Mouse (Mus musculus) limb, embryonic 12.5 days (tissue): ENCODE data around the gene Arpc1a. TPM values are rescaled to one million over a fixed set of nuclear protein-coding genes. Genes with fewer than 3 reads are reported as not detected.
"Not testable (repeated sequence)": the region's sequence is repeated elsewhere in the genome, so short reads cannot be mapped to it uniquely, and the experiment has no call there.

Experiments
- ATAC-seq: fragments of 200-750 bp; cut with Nextera tagmentation; 2 replicates; pipeline ENCODE4 v1.8.0; 2017; ENCODE audit warnings: low read depth, moderate TSS enrichment; ENCODE audit not compliant: insufficient number of reproducible peaks, insufficient read depth, low FRiP score, low TSS enrichment
- H3K27ac ChIP-seq: fragments of 300-500 bp; sonication (generic); 2 replicates; pipeline ENCODE4 v1.5.1; 2016; ENCODE audit warnings: mild to moderate bottlenecking, moderate library complexity
- H3K27me3 ChIP-seq: fragments of 300-500 bp; sonication (generic); 2 replicates; pipeline ENCODE4 v1.6.1; 2016; ENCODE audit warnings: mild to moderate bottlenecking, moderate library complexity
- H3K36me3 ChIP-seq: fragments of 300-500 bp; sonication (generic); 2 replicates; pipeline ENCODE4 v1.6.1; 2016; ENCODE audit warnings: mild to moderate bottlenecking, moderate library complexity
- H3K4me1 ChIP-seq: fragments of 300-500 bp; sonication (generic); replicated peaks from 2 replicates; pipeline ENCODE4 v1.6.1; 2016
- H3K4me2 ChIP-seq: fragments of 300-500 bp; sonication (generic); 2 replicates; pipeline ENCODE4 v1.6.1; 2016; ENCODE audit warnings: mild to moderate bottlenecking, moderate library complexity
- H3K4me3 ChIP-seq: fragments of 300-500 bp; sonication (generic); replicated peaks from 2 replicates; pipeline ENCODE4 v1.5.1; 2016; ENCODE audit warnings: mild to moderate bottlenecking
- H3K9ac ChIP-seq: fragments of 300-500 bp; sonication (generic); replicated peaks from 2 replicates; pipeline ENCODE4 v1.6.1; 2016; ENCODE audit warnings: mild to moderate bottlenecking, moderate library complexity
- H3K9me3 ChIP-seq: fragments of 300-500 bp; sonication (generic); 2 replicates; pipeline ENCODE4 v1.6.1; 2016; ENCODE audit warnings: mild to moderate bottlenecking, moderate library complexity
- WGBS: fragments of 180-500 bp; shearing (Covaris S2); methylation state at CpG from one replicate; pipeline ENCODE4 v1.1.7; 2016; 5-methylcytosine and 5-hydroxymethylcytosine counted together
- polyA plus RNA-seq: library from polyadenylated mRNA; unstranded; fragments of >200 nt; fragmentation: Nextera tagmentation; extraction: Ambion mirVana; gene quantifications from 2 replicates; pipeline ENCODE4 v1.2.1, GENCODE M21; 2016

Gene Arpc1a
- polyA plus RNA-seq, 1 experiment from 2014 or later: 142 TPM

DNA sequence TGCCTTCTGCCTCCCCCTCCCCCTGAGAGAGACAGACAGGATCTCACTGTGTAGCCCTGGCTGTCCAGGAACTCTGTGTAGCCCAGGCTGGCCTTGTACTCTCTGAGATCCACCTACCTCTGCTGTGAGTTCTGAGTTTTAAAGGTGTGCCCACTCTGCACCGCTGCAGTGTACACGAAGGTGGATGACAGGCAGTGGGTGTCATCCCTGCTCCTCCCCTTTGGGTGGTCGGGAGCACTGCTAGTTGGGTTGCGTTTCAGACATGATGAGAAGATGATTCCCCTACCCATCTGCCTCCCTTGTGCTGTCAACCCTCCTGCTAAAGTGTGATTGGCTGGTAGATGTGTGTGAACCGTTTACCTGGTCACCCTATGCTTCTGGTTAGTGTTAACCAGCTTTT is 34.8 kb downstream of the Arpc1a start:
- H3K27me3 ChIP-seq: no peaks in the 10 kb centered on the region
- H3K27ac ChIP-seq: no peak overlapping the region
- H3K9me3 ChIP-seq: no peaks in the 10 kb centered on the region
- no peak overlapping the region for H3K9ac ChIP-seq
- no peak for ATAC-seq
- H3K4me2 ChIP-seq: no peak overlapping the region
- no peak overlapping the region for H3K4me3 ChIP-seq
- H3K36me3 ChIP-seq: peaks cover 17% of the 10 kb centered on the region
- WGBS: 91% methylated on average over 5 of the region's 5 CpGs
- H3K4me1 ChIP-seq: peaks cover 33% of the 10 kb centered on the region

- Histone ChIP-seq H3K36me3 (peaks cover 26% of the 10 kb centered on the region), H3K4me1 (peaks cover 27% of the 10 kb centered on the region), H3K9me3 (no peaks in the 10 kb centered on the region), H3K4me3 (no peak overlapping the region), H3K27me3 (no peaks in the 10 kb centered on the region), H3K27ac (no peak overlapping the region), H3K9ac (no peak overlapping the region), H3K4me2 (no peak overlapping the region)
- 92% methylated on average over 2 of the region's 2 CpGs for WGBS
- no peak for ATAC-seq
These were observed 35.8 kb downstream of the Arpc1a start for GRCm38 (mm10) chr5:145119385-145119784.

DNA sequence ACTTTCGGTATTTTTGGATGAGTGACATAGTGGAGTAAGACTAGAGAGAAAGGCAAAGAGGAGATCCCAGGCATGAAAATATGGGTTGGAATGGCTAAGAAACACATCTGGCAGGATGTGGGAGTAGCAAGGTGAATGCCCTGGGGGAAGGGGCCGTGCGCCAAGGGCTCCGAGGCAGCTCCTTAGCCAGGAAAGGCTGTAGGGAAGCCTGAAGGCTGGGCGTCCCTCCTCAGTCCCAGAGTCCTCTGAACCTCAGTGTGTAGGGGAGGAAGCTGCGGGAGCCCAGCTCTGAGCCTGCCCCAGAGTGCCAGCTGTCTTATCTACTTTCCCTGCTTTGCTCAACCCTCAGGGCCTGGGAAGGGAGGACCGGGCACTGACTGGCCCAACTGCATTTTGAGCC is 37.3 kb downstream of the Arpc1a start:
- H3K4me2 ChIP-seq: no peak overlapping the region
- H3K9me3 ChIP-seq: no peaks in the 10 kb centered on the region
- peaks cover 17% of the 10 kb centered on the region for H3K4me1 ChIP-seq
- H3K27ac ChIP-seq: 0 out of 2 replicates have a peak overlapping the region, but pooled peaks have one; percentile 41
- no peak for ATAC-seq
- H3K4me3 ChIP-seq: no peak overlapping the region
- H3K27me3 ChIP-seq: no peaks in the 10 kb centered on the region
- peaks cover 41% of the 10 kb centered on the region for H3K36me3 ChIP-seq
- H3K9ac ChIP-seq: 0 out of 2 replicates have a peak overlapping the region, but pooled peaks have one; percentile 12
- 52% methylated on average over 7 of the region's 7 CpGs for WGBS

DNA sequence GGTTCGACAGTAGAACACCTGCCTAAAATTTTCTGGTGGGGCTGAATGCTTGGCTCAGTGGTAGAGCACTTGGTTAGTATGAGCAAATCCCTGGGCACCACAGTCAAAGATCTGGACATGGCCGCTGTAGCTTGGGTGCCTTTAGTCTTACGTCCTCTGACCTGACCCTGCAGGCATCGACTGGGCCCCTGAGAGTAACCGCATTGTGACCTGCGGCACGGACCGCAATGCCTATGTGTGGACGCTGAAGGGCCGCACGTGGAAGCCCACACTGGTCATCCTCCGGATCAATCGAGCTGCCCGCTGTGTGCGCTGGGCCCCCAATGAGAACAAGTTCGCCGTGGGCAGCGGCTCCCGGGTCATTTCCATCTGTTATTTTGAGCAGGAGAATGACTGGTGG is 39.8 kb downstream of the Arpc1a start:
- no peak overlapping the region for H3K27ac ChIP-seq
- H3K4me2 ChIP-seq: no peak overlapping the region
- no peak overlapping the region for H3K4me3 ChIP-seq
- WGBS: 94% methylated on average over 19 of the region's 19 CpGs
- no peak overlapping the region for H3K9ac ChIP-seq
- H3K9me3 ChIP-seq: no peaks in the 10 kb centered on the region
- peaks cover 64% of the 10 kb centered on the region for H3K36me3 ChIP-seq
- peaks cover 6% of the 10 kb centered on the region for H3K4me1 ChIP-seq
- no peaks in the 10 kb centered on the region for H3K27me3 ChIP-seq
- ATAC-seq: no peak

DNA sequence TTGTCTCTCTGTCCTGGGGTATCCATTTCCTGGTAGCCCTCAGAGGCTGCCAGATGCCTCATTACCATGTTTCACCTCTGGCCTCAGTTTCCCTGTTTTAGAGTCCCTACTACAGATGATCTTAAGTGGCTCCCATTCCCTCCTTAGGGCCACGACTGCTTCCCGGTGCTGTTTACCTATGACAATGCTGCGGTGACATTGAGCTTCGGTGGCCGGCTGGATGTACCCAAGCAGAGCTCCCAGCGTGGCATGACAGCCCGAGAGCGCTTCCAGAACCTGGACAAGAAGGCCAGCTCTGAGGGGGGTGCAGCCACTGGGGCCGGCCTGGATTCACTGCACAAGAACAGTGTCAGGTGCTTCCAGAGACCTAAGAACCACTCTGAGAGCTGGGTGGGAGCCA is 43.0 kb downstream of the Arpc1a start:
- ATAC-seq: no peak
- no peaks in the 10 kb centered on the region for H3K4me1 ChIP-seq
- WGBS: 95% methylated on average over 9 of the region's 9 CpGs
- no peaks in the 10 kb centered on the region for H3K27me3 ChIP-seq
- no peaks in the 10 kb centered on the region for H3K9me3 ChIP-seq
- no peak overlapping the region for H3K4me2 ChIP-seq
- H3K4me3 ChIP-seq: no peak overlapping the region
- peaks cover 95% of the 10 kb centered on the region for H3K36me3 ChIP-seq
- H3K27ac ChIP-seq: no peak overlapping the region
- H3K9ac ChIP-seq: no peak overlapping the region

DNA sequence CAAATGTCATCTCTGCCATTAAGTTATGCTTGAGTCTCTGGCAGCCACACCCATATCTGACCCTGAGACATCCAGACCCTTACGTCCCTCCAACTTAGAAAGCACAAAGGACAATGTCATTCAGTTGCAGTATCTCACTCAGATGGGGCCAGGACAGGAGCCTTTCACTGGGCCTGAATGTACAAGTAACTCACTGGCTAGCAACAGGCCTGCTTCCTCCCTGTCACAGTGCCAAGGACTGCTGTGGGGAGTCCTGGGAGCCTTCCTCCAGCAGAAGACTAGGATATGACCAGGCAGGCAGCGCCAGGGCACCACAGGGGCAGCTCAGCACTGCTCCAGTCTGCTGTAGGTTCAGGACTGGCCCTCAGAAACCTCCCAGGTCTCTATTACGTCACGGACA is 45.5 kb downstream of the Arpc1a start:
- H3K9me3 ChIP-seq: no peaks in the 10 kb centered on the region
- 91% methylated on average over 4 of the region's 4 CpGs for WGBS
- H3K36me3 ChIP-seq: peaks cover 98% of the 10 kb centered on the region
- no peaks in the 10 kb centered on the region for H3K4me1 ChIP-seq
- no peak overlapping the region for H3K9ac ChIP-seq
- no peak overlapping the region for H3K27ac ChIP-seq
- H3K4me2 ChIP-seq: no peak overlapping the region
- no peak for ATAC-seq
- no peak overlapping the region for H3K4me3 ChIP-seq
- no peaks in the 10 kb centered on the region for H3K27me3 ChIP-seq

GRCm38 (mm10) chr5:145129773-145130172 is 46.1 kb downstream of the Arpc1a start:
- peaks cover 98% of the 10 kb centered on the region for H3K36me3 ChIP-seq
- WGBS: 95% methylated on average over 6 of the region's 6 CpGs
- H3K9me3 ChIP-seq, H3K4me2 ChIP-seq, H3K27ac ChIP-seq, H3K27me3 ChIP-seq, ATAC-seq, H3K4me1 ChIP-seq, H3K4me3 ChIP-seq, H3K9ac ChIP-seq: not testable (repeated sequence)

GRCm38 (mm10) chr5:145130191-145130590 is 46.6 kb downstream of the Arpc1a start:
- Histone ChIP-seq H3K27me3 (no peaks in the 10 kb centered on the region), H3K4me2 (no peak overlapping the region), H3K9ac (no peak overlapping the region), H3K36me3 (peaks cover 98% of the 10 kb centered on the region), H3K9me3 (no peaks in the 10 kb centered on the region), H3K4me1 (no peaks in the 10 kb centered on the region), H3K4me3 (no peak overlapping the region), H3K27ac (no peak overlapping the region)
- 92% methylated on average over 11 of the region's 11 CpGs for WGBS
- ATAC-seq: no peak

- Histone ChIP-seq H3K9me3 (no peaks in the 10 kb centered on the region), H3K27me3 (no peaks in the 10 kb centered on the region), H3K4me3 (no peak overlapping the region), H3K36me3 (peaks cover 96% of the 10 kb centered on the region), H3K27ac (no peak overlapping the region), H3K4me2 (no peak overlapping the region), H3K9ac (no peak overlapping the region), H3K4me1 (no peaks in the 10 kb centered on the region)
- no peak for ATAC-seq
- WGBS: 96% methylated on average over 3 of the region's 3 CpGs
These were observed 47.4 kb downstream of the Arpc1a start for GRCm38 (mm10) chr5:145130995-145131394.

- 90% methylated on average over 6 of the region's 6 CpGs for WGBS
- H3K4me3 ChIP-seq, H3K4me1 ChIP-seq, H3K9ac ChIP-seq, H3K27me3 ChIP-seq, H3K27ac ChIP-seq, H3K9me3 ChIP-seq, H3K4me2 ChIP-seq, ATAC-seq: not testable (repeated sequence)
- peaks cover 89% of the 10 kb centered on the region for H3K36me3 ChIP-seq
These were observed 49.6 kb downstream of the Arpc1a start for GRCm38 (mm10) chr5:145133275-145133674.

GRCm38 (mm10) chr5:145138836-145139235 is 55.2 kb downstream of the Arpc1a start:
- H3K27ac ChIP-seq: peak overlapping the region; percentile 86; the same call in 1 of the 2 replicates
- peak overlapping the region; percentile 86 for H3K9ac ChIP-seq
- H3K27me3 ChIP-seq: no peaks in the 10 kb centered on the region
- no peak for ATAC-seq
- no peaks in the 10 kb centered on the region for H3K9me3 ChIP-seq
- H3K4me2 ChIP-seq: peak overlapping the region; percentile 90
- 12% methylated on average over 6 of the region's 6 CpGs for WGBS
- H3K4me3 ChIP-seq: peak overlapping the region; percentile 92
- peaks cover 18% of the 10 kb centered on the region for H3K4me1 ChIP-seq
- peaks cover 60% of the 10 kb centered on the region for H3K36me3 ChIP-seq
